Mouse (Mus musculus) testis, adult 2 months (tissue): ENCODE measurements around the gene Frmd4a. TPM values are rescaled to one million over a fixed set of nuclear protein-coding genes. Genes with fewer than 3 reads are reported as not detected.

ENCODE experiments used
- H3K27ac ChIP-seq: fragments of 200-500 bp; 2 replicates; pipeline ENCODE4 v1.5.1; 2012; ENCODE audit warnings: low read depth, low read length; ENCODE audit not compliant: control insufficient read depth, insufficient read depth
- H3K27me3 ChIP-seq: fragments of 200-500 bp; 2 replicates; pipeline ENCODE4 v1.6.1; 2012; ENCODE audit warnings: mild to moderate bottlenecking, low read length, moderate library complexity; ENCODE audit not compliant: control insufficient read depth, insufficient read depth
- H3K36me3 ChIP-seq: fragments of 200-500 bp; 2 replicates; pipeline ENCODE4 v1.6.1; 2012; ENCODE audit warnings: mild to moderate bottlenecking, low read length; ENCODE audit not compliant: control insufficient read depth, insufficient read depth
- H3K4me1 ChIP-seq: fragments of 200-500 bp; 2 replicates; pipeline ENCODE4 v1.6.1; 2012; ENCODE audit warnings: low read length; ENCODE audit not compliant: control insufficient read depth, insufficient read depth
- H3K4me3 ChIP-seq: fragments of 200-500 bp; 2 replicates; pipeline ENCODE4 v1.5.1; 2012; ENCODE audit warnings: low read depth, mild to moderate bottlenecking, low read length, moderate library complexity, mixed read lengths; ENCODE audit not compliant: control insufficient read depth
- CTCF ChIP-seq: fragments of 200-500 bp; IDR thresholded peaks from 2 replicates; pipeline ENCODE4 v1.5.1; 2012; ENCODE audit warnings: low read depth, mild to moderate bottlenecking, inconsistent platforms, low read length, moderate library complexity; ENCODE audit not compliant: control insufficient read depth, insufficient read depth, insufficient replicate concordance
- POLR2A ChIP-seq: fragments of 200-500 bp; IDR thresholded peaks from 2 replicates; pipeline ENCODE4 v1.6.1; 2012; ENCODE audit warnings: low read depth, mild to moderate bottlenecking, inconsistent platforms, low read length, moderate library complexity; ENCODE audit not compliant: control insufficient read depth
- polyA plus RNA-seq: library from polyadenylated mRNA; depleted of rRNA; stranded (reverse); fragments of >200 nt; gene quantifications from 2 replicates; pipeline ENCODE4 v1.2.3, GENCODE M21; 2012

Gene Frmd4a
- polyA plus RNA-seq, 1 experiment, result 6.1 TPM

DNA sequence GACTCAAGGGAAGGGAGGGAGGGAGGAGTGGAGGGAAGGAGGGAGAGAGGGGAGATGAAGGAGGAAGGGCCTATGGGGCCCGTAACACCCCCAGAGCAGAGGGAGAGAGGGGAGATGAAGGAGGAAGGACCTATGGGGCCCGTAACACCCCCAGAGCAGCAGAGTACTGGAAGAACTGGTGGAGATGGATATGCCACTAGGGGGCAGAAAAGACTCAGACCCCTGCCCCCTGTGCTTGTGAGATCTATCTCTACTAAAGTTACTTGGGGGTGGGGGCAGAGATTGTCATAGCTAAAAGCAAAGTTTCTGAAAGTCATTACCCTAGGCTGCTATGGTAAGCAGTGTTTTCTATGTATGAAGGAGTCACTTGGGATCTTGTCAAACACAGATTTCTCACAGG lies 299.1 kb downstream of the Frmd4a start:
- TF ChIP-seq CTCF (no peak), POLR2A (no peak)
- no peaks in the 10 kb centered on the region for H3K36me3 ChIP-seq
- H3K27me3 ChIP-seq, result no peaks in the 10 kb centered on the region
- no peaks in the 10 kb centered on the region for H3K4me1 ChIP-seq
- no peak overlapping the region for H3K4me3 ChIP-seq
- H3K27ac ChIP-seq, result no peak overlapping the region

DNA sequence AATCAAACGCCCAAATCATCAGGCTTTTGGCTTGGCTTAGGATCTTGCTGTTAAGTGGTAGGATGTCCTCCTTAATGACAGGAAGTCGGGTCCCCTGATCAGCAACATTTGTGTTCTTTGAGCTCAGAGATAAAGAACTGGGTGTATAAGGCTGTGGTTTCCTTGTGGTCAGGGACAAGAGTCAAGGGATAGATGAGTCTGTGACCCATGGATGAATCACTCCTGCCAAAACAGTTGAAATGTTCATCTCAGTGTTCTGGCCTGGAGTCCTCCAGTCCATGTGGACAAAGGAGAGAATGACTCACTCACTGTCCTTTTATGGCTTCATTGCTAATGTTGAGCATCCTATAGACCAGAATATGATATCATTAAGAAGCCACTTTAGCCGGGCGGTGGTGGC lies 300.6 kb downstream of the Frmd4a start:
- H3K4me3 ChIP-seq, result no peak overlapping the region
- H3K27ac ChIP-seq, result no peak overlapping the region
- H3K36me3 ChIP-seq, result no peaks in the 10 kb centered on the region
- no peak for TF ChIP-seq CTCF
- no peak for TF ChIP-seq POLR2A
- no peaks in the 10 kb centered on the region for H3K4me1 ChIP-seq
- H3K27me3 ChIP-seq, result no peaks in the 10 kb centered on the region

DNA sequence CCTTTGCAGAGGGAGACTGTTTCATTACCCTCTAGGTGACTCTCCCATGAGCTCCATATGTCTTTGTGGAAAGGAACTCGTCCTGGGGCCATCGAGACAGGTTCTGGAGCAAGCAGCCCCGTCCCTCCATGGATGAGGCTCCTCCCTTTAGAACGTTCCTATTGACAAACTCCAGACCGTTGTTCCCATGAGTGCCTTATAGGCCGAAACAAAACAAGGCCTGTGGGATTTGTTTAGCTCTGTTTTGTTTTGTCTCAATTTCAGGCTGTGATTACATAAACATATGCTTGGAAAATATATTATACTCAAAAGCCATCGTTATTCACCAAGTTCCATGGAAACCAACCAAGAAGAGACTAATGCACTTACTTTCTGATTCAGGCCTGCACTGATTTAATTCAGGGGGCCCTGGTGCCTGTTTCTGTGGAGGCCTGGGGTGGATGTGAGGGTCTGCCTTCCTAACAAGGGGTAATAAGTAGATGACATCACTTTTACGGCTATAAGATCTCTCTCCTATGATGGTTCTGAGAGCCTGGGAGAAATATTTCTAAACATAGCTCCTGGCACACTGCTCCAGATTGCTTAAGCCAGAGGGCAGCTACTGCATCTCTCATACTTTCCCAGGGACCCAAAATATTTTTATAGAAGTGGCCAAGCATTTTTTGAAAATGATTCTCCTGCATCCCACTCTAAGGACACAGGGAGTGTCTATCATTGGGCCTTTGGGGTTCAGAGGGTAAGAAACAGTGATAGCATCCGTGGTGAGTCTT lies 308.9 kb downstream of the Frmd4a start:
- Histone ChIP-seq H3K4me1 (no peaks in the 10 kb centered on the region), H3K27ac (no peak overlapping the region), H3K4me3 (no peak overlapping the region), H3K36me3 (no peaks in the 10 kb centered on the region), H3K27me3 (no peaks in the 10 kb centered on the region)
- TF ChIP-seq CTCF (no peak), POLR2A (no peak)

DNA sequence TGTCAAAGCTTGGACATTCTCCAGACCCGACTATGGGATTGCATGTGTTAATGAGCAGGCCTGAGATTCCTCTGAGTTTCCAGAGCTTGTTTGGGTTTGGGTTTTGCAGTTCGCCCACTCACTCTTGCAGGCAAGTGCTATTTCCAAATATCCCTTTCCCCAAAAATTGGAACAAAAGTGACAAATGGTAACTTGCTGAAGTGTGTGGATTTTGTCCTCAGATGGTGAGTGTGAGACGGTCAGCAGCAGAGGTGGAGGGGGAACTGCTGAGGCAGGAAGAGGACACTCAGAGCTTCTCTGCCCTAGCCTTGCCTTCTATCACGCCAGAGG lies 309.5 kb downstream of the Frmd4a start:
- no peaks in the 10 kb centered on the region for H3K36me3 ChIP-seq
- H3K27ac ChIP-seq, result no peak overlapping the region
- H3K4me3 ChIP-seq, result no peak overlapping the region
- no peaks in the 10 kb centered on the region for H3K27me3 ChIP-seq
- no peaks in the 10 kb centered on the region for H3K4me1 ChIP-seq
- TF ChIP-seq CTCF, result no peak
- no peak for TF ChIP-seq POLR2A

DNA sequence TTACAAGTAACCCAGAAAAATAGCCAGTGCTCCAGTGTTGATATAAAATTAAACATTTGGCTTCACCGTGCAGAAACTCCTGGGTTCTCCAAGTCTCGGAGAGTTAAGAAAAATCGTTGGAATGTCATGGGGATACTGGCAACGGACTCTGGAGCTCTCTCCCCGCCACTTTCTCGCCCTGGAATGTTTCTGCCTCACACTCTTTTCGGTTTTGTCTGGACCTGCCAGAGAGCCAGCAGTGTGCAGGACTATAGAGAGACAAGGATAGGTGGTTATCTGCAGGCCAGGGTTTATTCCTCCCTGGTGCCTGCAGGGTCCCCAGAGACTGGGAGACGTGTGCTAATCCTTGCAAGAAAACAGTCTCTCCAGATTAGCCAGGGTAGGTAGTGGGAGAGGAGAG lies 314.9 kb downstream of the Frmd4a start:
- no peaks in the 10 kb centered on the region for H3K4me1 ChIP-seq
- no peaks in the 10 kb centered on the region for H3K36me3 ChIP-seq
- H3K27me3 ChIP-seq, result no peaks in the 10 kb centered on the region
- H3K4me3 ChIP-seq, result no peak overlapping the region
- no peak overlapping the region for H3K27ac ChIP-seq
- TF ChIP-seq POLR2A (no peak), CTCF (no peak)

DNA sequence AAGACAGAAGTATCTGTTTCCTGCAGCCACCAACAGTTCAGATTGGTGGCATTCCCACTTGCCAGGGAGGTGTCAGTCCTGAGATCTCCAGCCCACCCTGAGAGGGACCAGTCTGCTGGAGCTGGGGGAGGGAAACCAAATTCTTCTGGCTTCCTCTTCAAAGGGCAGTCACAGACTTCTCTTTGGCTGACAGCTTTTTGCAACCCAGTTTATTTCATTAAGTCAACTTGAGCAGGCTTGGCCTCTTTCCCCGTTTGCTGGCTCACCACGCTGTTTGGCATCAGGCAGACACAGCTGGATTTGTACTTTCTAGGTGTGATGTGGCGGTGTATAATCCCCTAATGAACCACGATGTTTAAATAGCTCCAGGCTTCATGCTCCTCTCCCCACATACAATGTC lies 316.7 kb downstream of the Frmd4a start:
- Histone ChIP-seq H3K27ac (no peak overlapping the region), H3K4me3 (no peak overlapping the region), H3K27me3 (no peaks in the 10 kb centered on the region), H3K36me3 (no peaks in the 10 kb centered on the region), H3K4me1 (no peaks in the 10 kb centered on the region)
- TF ChIP-seq POLR2A (no peak), CTCF (no peak)

DNA sequence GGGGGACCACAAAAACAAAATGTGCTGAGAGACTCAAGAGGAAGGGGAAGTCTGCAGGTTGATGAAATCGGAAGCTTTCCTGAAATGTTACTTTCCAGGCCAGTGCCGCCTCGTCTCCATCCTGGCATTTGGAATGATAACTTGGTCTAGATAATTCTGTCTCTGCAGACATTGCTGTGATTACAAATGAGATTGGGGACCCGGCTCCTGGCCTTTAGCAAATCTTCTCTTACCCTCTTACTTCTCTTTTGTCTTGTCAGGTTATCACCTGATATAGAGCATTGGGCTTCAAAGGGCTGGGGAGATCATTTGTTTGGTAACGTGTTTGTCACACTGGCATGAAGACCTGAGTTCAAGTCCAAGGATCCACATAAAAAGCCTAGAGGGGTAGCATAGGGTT lies 317.4 kb downstream of the Frmd4a start:
- Histone ChIP-seq H3K27ac (no peak overlapping the region), H3K4me1 (no peaks in the 10 kb centered on the region), H3K4me3 (no peak overlapping the region), H3K36me3 (no peaks in the 10 kb centered on the region), H3K27me3 (no peaks in the 10 kb centered on the region)
- TF ChIP-seq POLR2A (no peak), CTCF (no peak)
